Mouse (Mus musculus): ENCODE measurements around the gene Clec4n.

DNA sequence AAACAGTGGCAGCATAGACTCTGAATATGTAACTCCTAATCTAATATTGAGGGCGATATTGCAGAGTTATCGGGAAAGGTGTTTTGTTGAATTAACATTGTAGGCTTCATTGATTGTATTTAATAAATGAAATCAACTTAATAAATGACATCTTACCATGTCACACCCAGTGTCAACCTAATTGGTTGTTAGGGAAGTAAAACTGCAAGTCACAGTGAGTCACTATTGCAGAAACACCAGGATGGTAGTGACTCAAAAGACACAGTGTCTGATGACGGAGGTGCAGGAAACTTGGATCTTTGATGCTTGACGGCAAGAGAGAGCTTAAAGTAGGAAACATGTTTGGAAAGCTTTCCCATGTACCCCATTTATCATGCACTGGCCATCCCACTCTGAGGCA lies 36.2 kb downstream of the Clec4n start:
- TF ChIP-seq CTCF (IDR thresholded peaks at IDR 0.05; ENCODE audit: borderline replicate concordance, insufficient read depth, low read depth, low read length) (no peak), POLR2A (IDR thresholded peaks at IDR 0.05; ENCODE audit: borderline replicate concordance, insufficient read depth, low read length) (no peak)
